Mouse (Mus musculus) liver, postnatal 0 days (tissue): ENCODE measurements around the gene Cst12. TPM values are rescaled to one million over a fixed set of nuclear protein-coding genes. Genes with fewer than 3 reads are reported as not detected.

Source experiments
- ATAC-seq: fragments of 200-750 bp; cut with Nextera tagmentation; 2 replicates; pipeline ENCODE4 v1.8.0; 2017; ENCODE audit warnings: mild to moderate bottlenecking, moderate library complexity
- DNase-seq: peaks from one replicate; pipeline ENCODE4 v3.0.0-alpha.2; 2016
- H3K27ac ChIP-seq: fragments of 300-500 bp; sonication (generic); 2 replicates; pipeline ENCODE4 v1.5.1; 2014; ENCODE audit warnings: antibody characterized with exemption, moderate library complexity, mild to moderate bottlenecking, low read depth
- H3K27me3 ChIP-seq: fragments of 300-500 bp; sonication (generic); 2 replicates; pipeline ENCODE4 v1.6.1; 2014; ENCODE audit warnings: low read length, control low read depth, mixed read lengths; ENCODE audit not compliant: insufficient read depth
- H3K36me3 ChIP-seq: fragments of 300-500 bp; sonication (generic); replicated peaks from 2 replicates; pipeline ENCODE4 v1.6.1; 2014; ENCODE audit warnings: mild to moderate bottlenecking, control low read depth, low read length, moderate library complexity, mixed read lengths; ENCODE audit not compliant: insufficient read depth
- H3K4me1 ChIP-seq: fragments of 300-500 bp; sonication (generic); 2 replicates; pipeline ENCODE4 v1.6.1; 2014; ENCODE audit warnings: antibody characterized with exemption, mild to moderate bottlenecking, control low read depth; ENCODE audit not compliant: insufficient read depth
- H3K4me2 ChIP-seq: fragments of 300-500 bp; sonication (generic); 2 replicates; pipeline ENCODE4 v1.6.1; 2014; ENCODE audit warnings: low read depth, mild to moderate bottlenecking, low read length, moderate library complexity, mixed read lengths
- H3K4me3 ChIP-seq: fragments of 300-500 bp; sonication (generic); 2 replicates; pipeline ENCODE4 v1.5.1; 2014; ENCODE audit warnings: low read depth, low read length
- H3K9ac ChIP-seq: fragments of 300-500 bp; sonication (generic); replicated peaks from 2 replicates; pipeline ENCODE4 v1.6.1; 2014; ENCODE audit warnings: mild to moderate bottlenecking, moderate library complexity
- H3K9me3 ChIP-seq: fragments of 300-500 bp; sonication (generic); 2 replicates; pipeline ENCODE4 v1.6.1; 2016; ENCODE audit warnings: mild to moderate bottlenecking, control low read depth, low read length, mixed read lengths
- CTCF ChIP-seq: sonication (generic); IDR thresholded peaks from 2 replicates; pipeline ENCODE4 v1.5.1; 2016; ENCODE audit warnings: antibody characterized with exemption, low read depth
- EP300 ChIP-seq: IDR thresholded peaks from 2 replicates; pipeline ENCODE4 v1.6.1; 2016; ENCODE audit warnings: antibody characterized with exemption, low read depth, mild to moderate bottlenecking
- WGBS: fragments of 180-500 bp; shearing (Covaris S2); extraction: QIAGEN DNeasy Blood & Tissue Kit; methylation state at CpG from one replicate; pipeline ENCODE4 v1.1.7; 2014; ENCODE audit not compliant: insufficient replicate concordance; 5-methylcytosine and 5-hydroxymethylcytosine counted together
- polyA plus RNA-seq: library from polyadenylated mRNA; unstranded; fragments of >200 nt; fragmentation: Nextera tagmentation; extraction: Ambion mirVana; gene quantifications from 2 replicates; pipeline ENCODE4 v1.2.1, GENCODE M21; 2015

The Cst12 gene
- polyA plus RNA-seq, 1 experiment from 2014 or later = not detected

- no peak for ATAC-seq
Observed at GRCm38 (mm10) chr2:148819909-148820308, 30.7 kb downstream of the Cst12 start, which contains the start of gene Cst13. Gene Cst13, plus strand, starts transcription at chr2:148820081.

GRCm38 (mm10) chr2:148825986-148826385, 36.8 kb downstream of the Cst12 start:
- no peaks in the 10 kb centered on the region for H3K9me3 ChIP-seq
- no peak overlapping the region for H3K27ac ChIP-seq
- no peaks in the 10 kb centered on the region for H3K36me3 ChIP-seq
- TF ChIP-seq CTCF (no peak), EP300 (no peak)
- H3K4me1 ChIP-seq = no peaks in the 10 kb centered on the region
- DNase-seq = no peak
- no peaks in the 10 kb centered on the region for H3K27me3 ChIP-seq
- ATAC-seq = no peak
- no peak overlapping the region for H3K4me2 ChIP-seq
- no peak overlapping the region for H3K4me3 ChIP-seq
- H3K9ac ChIP-seq = no peak overlapping the region
- WGBS = 44% methylated on average over 1 of the region's 1 CpGs

More at GRCm38 (mm10) chr2:148819909-148820308, 30.7 kb downstream of the Cst12 start, which contains the start of gene Cst13:
- TF ChIP-seq EP300 (no peak), CTCF (no peak)
- Histone ChIP-seq H3K9me3 (no peaks in the 10 kb centered on the region), H3K4me3 (no peak within 1 kb of the TSS), H3K27me3 (no peaks in the 10 kb centered on the region), H3K36me3 (no peaks in the 10 kb centered on the region), H3K4me1 (no peaks in the 10 kb centered on the region), H3K27ac (no peak within 1 kb of the TSS), H3K9ac (no peak within 1 kb of the TSS), H3K4me2 (no peak within 1 kb of the TSS)
- DNase-seq = no peak

GRCm38 (mm10) chr2:148834912-148835311, 45.8 kb downstream of the Cst12 start, which contains the start of gene Cst9:
Gene Cst9, plus strand, starts transcription at chr2:148835147.
- Histone ChIP-seq H3K9me3 (no peaks in the 10 kb centered on the region), H3K27me3 (no peaks in the 10 kb centered on the region), H3K4me3 (no peak within 1 kb of the TSS), H3K36me3 (no peaks in the 10 kb centered on the region), H3K27ac (no peak within 1 kb of the TSS), H3K4me1 (no peaks in the 10 kb centered on the region), H3K4me2 (no peak within 1 kb of the TSS), H3K9ac (no peak within 1 kb of the TSS)
- TF ChIP-seq EP300 (no peak), CTCF (no peak)
- WGBS = 54% methylated on average over 4 of the region's 4 CpGs
- DNase-seq = no peak
- ATAC-seq = no peak

- no peak overlapping the region for H3K9ac ChIP-seq
- no peak overlapping the region for H3K4me2 ChIP-seq
- H3K9me3 ChIP-seq = no peaks in the 10 kb centered on the region
- H3K36me3 ChIP-seq = no peaks in the 10 kb centered on the region
- 71% methylated on average over 5 of the region's 5 CpGs for WGBS
- no peak for DNase-seq
- no peaks in the 10 kb centered on the region for H3K4me1 ChIP-seq
- no peaks in the 10 kb centered on the region for H3K27me3 ChIP-seq
- H3K27ac ChIP-seq = no peak overlapping the region
- no peak for ATAC-seq
- TF ChIP-seq CTCF (no peak), EP300 (no peak)
- H3K4me3 ChIP-seq = no peak overlapping the region
Observed at GRCm38 (mm10) chr2:148838075-148838777, 49.1 kb downstream of the Cst12 start.

GRCm38 (mm10) chr2:148839224-148839623, 50.1 kb downstream of the Cst12 start:
- ATAC-seq (no peak), DNase-seq (no peak)
- TF ChIP-seq EP300 (no peak), CTCF (no peak)
- no peaks in the 10 kb centered on the region for H3K27me3 ChIP-seq
- WGBS = 70% methylated on average over 2 of the region's 2 CpGs
- no peak overlapping the region for H3K9ac ChIP-seq
- no peak overlapping the region for H3K4me3 ChIP-seq
- no peak overlapping the region for H3K27ac ChIP-seq
- H3K4me2 ChIP-seq = no peak overlapping the region
- H3K4me1 ChIP-seq = no peaks in the 10 kb centered on the region
- no peaks in the 10 kb centered on the region for H3K36me3 ChIP-seq
- H3K9me3 ChIP-seq = no peaks in the 10 kb centered on the region

Other genes starting within 250 kb of the Cst12 start
- 37.4 and 39.8 TPM in 2 replicates for gene Nxt1, start 116.8 kb upstream of the Cst12 start, polyA plus RNA-seq
- 14.3 and 15.4 TPM in 2 replicates for gene Gzf1, start 108.3 kb upstream of the Cst12 start, polyA plus RNA-seq
- 0.39 and 0.41 TPM in 2 replicates for gene Napb, start 56.9 kb upstream of the Cst12 start, polyA plus RNA-seq
- gene Cstl1, start 39.0 kb upstream of the Cst12 start, polyA plus RNA-seq = not detected in 2 replicates
- gene Cst11, start 17.9 kb upstream of the Cst12 start, polyA plus RNA-seq = not detected in 2 replicates
- gene 8030411F24Rik, start 7.4 kb upstream of the Cst12 start, polyA plus RNA-seq = not detected in 2 replicates
- gene Cst8, start 9.4 kb downstream of the Cst12 start, polyA plus RNA-seq = 1.0 and 1.2 TPM in 2 replicates
- not detected in 2 replicates for gene Cst13, start 30.7 kb downstream of the Cst12 start, polyA plus RNA-seq
- gene Cst9, start 45.8 kb downstream of the Cst12 start, polyA plus RNA-seq = 0.82 and 1.1 TPM in 2 replicates
- not detected in 2 replicates for gene 9230104L09Rik, start 75.7 kb downstream of the Cst12 start, polyA plus RNA-seq
- 296 and 313 TPM in 2 replicates for gene Cst3, start 86.3 kb downstream of the Cst12 start, polyA plus RNA-seq
- not detected in 2 replicates for gene Gm1330, start 213.9 kb downstream of the Cst12 start, polyA plus RNA-seq
- not detected in 2 replicates for gene Gm10750, start 227.9 kb downstream of the Cst12 start, polyA plus RNA-seq